Mouse (Mus musculus): ENCODE measurements around the gene Krr1. TPM values are rescaled to one million over a fixed set of nuclear protein-coding genes. Genes with fewer than 3 reads are reported as not detected.

The Krr1 gene
- polyA plus RNA-seq, 1 experiment from 2014 or later, result 47.6 TPM

- WGBS, result 81% methylated on average over 4 of the region's 4 CpGs
- H3K4me2 ChIP-seq (ENCODE audit: low read length), result no peak overlapping the region
- H3K4me3 ChIP-seq (ENCODE audit: low read depth, low read length), result no peak overlapping the region
- no peak for ATAC-seq (replicated peaks; ENCODE audit: low FRiP score, low TSS enrichment, low read depth)
- H3K9ac ChIP-seq (ENCODE audit: low read length), result no peak overlapping the region
- H3K27me3 ChIP-seq (replicated peaks; ENCODE audit: control insufficient read depth, insufficient read depth, low read length), result no peaks in the 10 kb centered on the region
- no peaks in the 10 kb centered on the region for H3K9me3 ChIP-seq (ENCODE audit: control insufficient read depth, low read length)
- H3K27ac ChIP-seq (ENCODE audit: low read depth), result no peak overlapping the region
- no peaks in the 10 kb centered on the region for H3K36me3 ChIP-seq (ENCODE audit: control insufficient read depth, insufficient read depth, low read length)
- H3K4me1 ChIP-seq (replicated peaks; ENCODE audit: control insufficient read depth, insufficient read depth, low read length), result 0 out of 2 replicates have a peak, but pooled peaks cover 3% of the 10 kb centered on the region
- no peak for DNase-seq (ENCODE audit: low spot score)
Measured at GRCm38 (mm10) chr10:111936021-111936420, 36.4 kb upstream of the Krr1 start.

GRCm38 (mm10) chr10:111936491-111937145 lies 35.8 kb upstream of the Krr1 start:
- 37% methylated on average over 13 of the region's 13 CpGs for WGBS
- no peak for DNase-seq (ENCODE audit: low spot score)

GRCm38 (mm10) chr10:111937146-111937534 lies 35.3 kb upstream of the Krr1 start:
- H3K4me2 ChIP-seq (ENCODE audit: low read length), result no peak overlapping the region
- no peaks in the 10 kb centered on the region for H3K36me3 ChIP-seq (ENCODE audit: control insufficient read depth, insufficient read depth, low read length)
- ATAC-seq (replicated peaks; ENCODE audit: low FRiP score, low TSS enrichment, low read depth), result no peak
- WGBS, result 51% methylated on average over 5 of the region's 5 CpGs
- no peak overlapping the region for H3K27ac ChIP-seq (ENCODE audit: low read depth)
- H3K4me1 ChIP-seq (replicated peaks; ENCODE audit: control insufficient read depth, insufficient read depth, low read length), result 0 out of 2 replicates have a peak, but pooled peaks cover 3% of the 10 kb centered on the region
- H3K9ac ChIP-seq (ENCODE audit: low read length), result no peak overlapping the region
- no peaks in the 10 kb centered on the region for H3K9me3 ChIP-seq (ENCODE audit: control insufficient read depth, low read length)
- no peaks in the 10 kb centered on the region for H3K27me3 ChIP-seq (replicated peaks; ENCODE audit: control insufficient read depth, insufficient read depth, low read length)
- no peak for DNase-seq (ENCODE audit: low spot score)
- no peak overlapping the region for H3K4me3 ChIP-seq (ENCODE audit: low read depth, low read length)

More at GRCm38 (mm10) chr10:111936491-111937145, 35.8 kb upstream of the Krr1 start:
- no peak overlapping the region for H3K4me3 ChIP-seq (ENCODE audit: low read depth, low read length)
- ATAC-seq (replicated peaks; ENCODE audit: low FRiP score, low TSS enrichment, low read depth), result no peak
- H3K27ac ChIP-seq (ENCODE audit: low read depth), result no peak overlapping the region
- no peak overlapping the region for H3K9ac ChIP-seq (ENCODE audit: low read length)
- H3K4me2 ChIP-seq (ENCODE audit: low read length), result no peak overlapping the region
- no peaks in the 10 kb centered on the region for H3K27me3 ChIP-seq (replicated peaks; ENCODE audit: control insufficient read depth, insufficient read depth, low read length)
- no peaks in the 10 kb centered on the region for H3K9me3 ChIP-seq (ENCODE audit: control insufficient read depth, low read length)
- no peaks in the 10 kb centered on the region for H3K36me3 ChIP-seq (ENCODE audit: control insufficient read depth, insufficient read depth, low read length)
- H3K4me1 ChIP-seq (replicated peaks; ENCODE audit: control insufficient read depth, insufficient read depth, low read length), result 0 out of 2 replicates have a peak, but pooled peaks cover 3% of the 10 kb centered on the region

- no peak overlapping the region for H3K9ac ChIP-seq (ENCODE audit: low read length)
- WGBS, result 77% methylated on average over 7 of the region's 7 CpGs
- no peak overlapping the region for H3K4me3 ChIP-seq (ENCODE audit: low read depth, low read length)
- DNase-seq (ENCODE audit: low spot score) (no peak), ATAC-seq (replicated peaks; ENCODE audit: low FRiP score, low TSS enrichment, low read depth) (no peak)
- H3K4me1 ChIP-seq (replicated peaks; ENCODE audit: control insufficient read depth, insufficient read depth, low read length), result no peaks in the 10 kb centered on the region
- H3K27me3 ChIP-seq (replicated peaks; ENCODE audit: control insufficient read depth, insufficient read depth, low read length), result no peaks in the 10 kb centered on the region
- H3K9me3 ChIP-seq (ENCODE audit: control insufficient read depth, low read length), result no peaks in the 10 kb centered on the region
- no peak overlapping the region for H3K4me2 ChIP-seq (ENCODE audit: low read length)
- no peaks in the 10 kb centered on the region for H3K36me3 ChIP-seq (ENCODE audit: control insufficient read depth, insufficient read depth, low read length)
- no peak overlapping the region for H3K27ac ChIP-seq (ENCODE audit: low read depth)
Measured at GRCm38 (mm10) chr10:111943026-111943425, 29.4 kb upstream of the Krr1 start.

- ATAC-seq (replicated peaks; ENCODE audit: low FRiP score, low TSS enrichment, low read depth) (no peak), DNase-seq (ENCODE audit: low spot score) (no peak)
- H3K27me3 ChIP-seq (replicated peaks; ENCODE audit: control insufficient read depth, insufficient read depth, low read length), result no peaks in the 10 kb centered on the region
- no peak overlapping the region for H3K27ac ChIP-seq (ENCODE audit: low read depth)
- H3K4me2 ChIP-seq (ENCODE audit: low read length), result no peak overlapping the region
- whole genome bisulfite sequencing, result 38% methylated on average over 3 of the region's 3 CpGs
- H3K9me3 ChIP-seq (ENCODE audit: control insufficient read depth, low read length), result no peaks in the 10 kb centered on the region
- H3K9ac ChIP-seq (ENCODE audit: low read length), result no peak overlapping the region
- no peaks in the 10 kb centered on the region for H3K4me1 ChIP-seq (replicated peaks; ENCODE audit: control insufficient read depth, insufficient read depth, low read length)
- H3K36me3 ChIP-seq (ENCODE audit: control insufficient read depth, insufficient read depth, low read length), result no peaks in the 10 kb centered on the region
- H3K4me3 ChIP-seq (ENCODE audit: low read depth, low read length), result no peak overlapping the region
Measured at GRCm38 (mm10) chr10:111945563-111945962, 26.9 kb upstream of the Krr1 start.

- no peaks in the 10 kb centered on the region for H3K36me3 ChIP-seq (ENCODE audit: control insufficient read depth, insufficient read depth, low read length)
- no peaks in the 10 kb centered on the region for H3K9me3 ChIP-seq (ENCODE audit: control insufficient read depth, low read length)
- DNase-seq (ENCODE audit: low spot score) (no peak), ATAC-seq (replicated peaks; ENCODE audit: low FRiP score, low TSS enrichment, low read depth) (no peak)
- WGBS, result 96% methylated on average over 1 of the region's 1 CpGs
- no peaks in the 10 kb centered on the region for H3K27me3 ChIP-seq (replicated peaks; ENCODE audit: control insufficient read depth, insufficient read depth, low read length)
- H3K4me3 ChIP-seq (ENCODE audit: low read depth, low read length), result no peak overlapping the region
- H3K27ac ChIP-seq (ENCODE audit: low read depth), result no peak overlapping the region
- H3K9ac ChIP-seq (ENCODE audit: low read length), result no peak overlapping the region
- no peaks in the 10 kb centered on the region for H3K4me1 ChIP-seq (replicated peaks; ENCODE audit: control insufficient read depth, insufficient read depth, low read length)
- H3K4me2 ChIP-seq (ENCODE audit: low read length), result no peak overlapping the region
Measured at GRCm38 (mm10) chr10:111948041-111948440, 24.4 kb upstream of the Krr1 start.

- no peaks in the 10 kb centered on the region for H3K36me3 ChIP-seq (ENCODE audit: control insufficient read depth, insufficient read depth, low read length)
- H3K4me1 ChIP-seq (replicated peaks; ENCODE audit: control insufficient read depth, insufficient read depth, low read length), result no peaks in the 10 kb centered on the region
- H3K4me2 ChIP-seq (ENCODE audit: low read length), result no peak overlapping the region
- no peaks in the 10 kb centered on the region for H3K27me3 ChIP-seq (replicated peaks; ENCODE audit: control insufficient read depth, insufficient read depth, low read length)
- DNase-seq (ENCODE audit: low spot score) (no peak), ATAC-seq (replicated peaks; ENCODE audit: low FRiP score, low TSS enrichment, low read depth) (no peak)
- no peak overlapping the region for H3K4me3 ChIP-seq (ENCODE audit: low read depth, low read length)
- 58% methylated on average over 4 of the region's 4 CpGs for WGBS
- no peak overlapping the region for H3K27ac ChIP-seq (ENCODE audit: low read depth)
- H3K9me3 ChIP-seq (ENCODE audit: control insufficient read depth, low read length), result no peaks in the 10 kb centered on the region
- no peak overlapping the region for H3K9ac ChIP-seq (ENCODE audit: low read length)
Measured at GRCm38 (mm10) chr10:111949008-111949407, 23.5 kb upstream of the Krr1 start.

- Histone ChIP-seq H3K27me3 (replicated peaks; ENCODE audit: control insufficient read depth, insufficient read depth, low read length) (no peaks in the 10 kb centered on the region), H3K4me3 (ENCODE audit: low read depth, low read length) (no peak overlapping the region), H3K9ac (ENCODE audit: low read length) (no peak overlapping the region), H3K9me3 (ENCODE audit: control insufficient read depth, low read length) (no peaks in the 10 kb centered on the region), H3K36me3 (ENCODE audit: control insufficient read depth, insufficient read depth, low read length) (no peaks in the 10 kb centered on the region), H3K4me1 (replicated peaks; ENCODE audit: control insufficient read depth, insufficient read depth, low read length) (no peaks in the 10 kb centered on the region), H3K4me2 (ENCODE audit: low read length) (no peak overlapping the region), H3K27ac (ENCODE audit: low read depth) (no peak overlapping the region)
- WGBS, result 77% methylated on average over 2 of the region's 2 CpGs
- ATAC-seq (replicated peaks; ENCODE audit: low FRiP score, low TSS enrichment, low read depth) (no peak), DNase-seq (ENCODE audit: low spot score) (no peak)
Measured at GRCm38 (mm10) chr10:111955836-111956235, 16.6 kb upstream of the Krr1 start.

Measured in intestine, embryonic 14.5 days (tissue).